Mouse (Mus musculus) hindbrain, embryonic 12.5 days (tissue): ENCODE data around the gene Olfr1280. TPM values are rescaled to one million over a fixed set of nuclear protein-coding genes. Genes with fewer than 3 reads are reported as not detected.
"Not testable (repeated sequence)": the region's sequence is repeated elsewhere in the genome, so short reads cannot be mapped to it uniquely, and the experiment has no call there.

Experiments
- ATAC-seq: fragments of 200-750 bp; cut with Nextera tagmentation; 2 replicates; pipeline ENCODE4 v1.8.0; 2017; ENCODE audit warnings: moderate TSS enrichment; ENCODE audit not compliant: low FRiP score
- H3K27ac ChIP-seq: fragments of 300-500 bp; sonication (generic); 2 replicates; pipeline ENCODE4 v1.5.1; 2016; ENCODE audit warnings: mild to moderate bottlenecking
- H3K27me3 ChIP-seq: fragments of 300-500 bp; sonication (generic); 2 replicates; pipeline ENCODE4 v1.6.1; 2016; ENCODE audit warnings: mild to moderate bottlenecking
- H3K36me3 ChIP-seq: fragments of 300-500 bp; sonication (generic); 2 replicates; pipeline ENCODE4 v1.6.1; 2016; ENCODE audit warnings: mild to moderate bottlenecking
- H3K4me1 ChIP-seq: fragments of 300-500 bp; sonication (generic); 2 replicates; pipeline ENCODE4 v1.6.1; 2016
- H3K4me2 ChIP-seq: fragments of 300-500 bp; sonication (generic); replicated peaks from 2 replicates; pipeline ENCODE4 v1.6.1; 2016; ENCODE audit warnings: mild to moderate bottlenecking
- H3K4me3 ChIP-seq: fragments of 300-500 bp; sonication (generic); 2 replicates; pipeline ENCODE4 v1.5.1; 2016; ENCODE audit warnings: mild to moderate bottlenecking
- H3K9ac ChIP-seq: fragments of 300-500 bp; sonication (generic); 2 replicates; pipeline ENCODE4 v1.6.1; 2016; ENCODE audit warnings: mild to moderate bottlenecking, moderate library complexity
- H3K9me3 ChIP-seq: fragments of 300-500 bp; sonication (generic); replicated peaks from 2 replicates; pipeline ENCODE4 v1.6.1; 2016; ENCODE audit warnings: mild to moderate bottlenecking
- WGBS: fragments of 180-500 bp; shearing (Covaris S2); methylation state at CpG from one replicate; pipeline ENCODE4 v1.1.7; 2016; 5-methylcytosine and 5-hydroxymethylcytosine counted together
- polyA plus RNA-seq: library from polyadenylated mRNA; unstranded; fragments of >200 nt; fragmentation: Nextera tagmentation; extraction: Ambion mirVana; gene quantifications from 2 replicates; pipeline ENCODE4 v1.2.1, GENCODE M21; 2016

Olfr1280 gene
- not detected in 2 replicates for polyA plus RNA-seq

DNA sequence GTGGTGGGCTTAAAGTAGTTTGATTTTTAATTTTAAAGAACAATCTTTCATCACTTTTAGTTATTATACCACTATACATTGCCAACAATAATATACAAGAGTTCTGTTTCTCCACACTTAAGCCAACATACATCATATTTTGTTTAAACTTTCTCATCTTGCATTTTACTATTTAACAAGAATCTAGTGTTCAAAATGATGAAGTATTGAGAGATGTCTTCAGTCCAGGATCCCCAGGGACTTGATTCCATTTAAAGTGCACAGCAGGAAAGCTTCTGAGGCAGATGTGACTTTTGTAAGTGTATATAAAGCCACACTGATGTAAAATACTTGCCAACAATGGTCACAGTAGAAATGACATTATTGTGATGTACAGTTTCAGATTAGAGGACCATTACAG is at the start of gene Olfr1280:
Gene Olfr1280 (plus strand): TSS at position 301 of the 400 bp plus-strand sequence.
- H3K27me3 ChIP-seq, result no peaks in the 10 kb centered on the region
- no peaks in the 10 kb centered on the region for H3K36me3 ChIP-seq
- no peaks in the 10 kb centered on the region for H3K4me1 ChIP-seq
- H3K9ac ChIP-seq, result no peak within 1 kb of the TSS
- H3K4me3 ChIP-seq, result no peak within 1 kb of the TSS
- no peak within 1 kb of the TSS for H3K4me2 ChIP-seq
- no peaks in the 10 kb centered on the region for H3K9me3 ChIP-seq
- ATAC-seq, result no peak
- H3K27ac ChIP-seq, result no peak within 1 kb of the TSS

DNA sequence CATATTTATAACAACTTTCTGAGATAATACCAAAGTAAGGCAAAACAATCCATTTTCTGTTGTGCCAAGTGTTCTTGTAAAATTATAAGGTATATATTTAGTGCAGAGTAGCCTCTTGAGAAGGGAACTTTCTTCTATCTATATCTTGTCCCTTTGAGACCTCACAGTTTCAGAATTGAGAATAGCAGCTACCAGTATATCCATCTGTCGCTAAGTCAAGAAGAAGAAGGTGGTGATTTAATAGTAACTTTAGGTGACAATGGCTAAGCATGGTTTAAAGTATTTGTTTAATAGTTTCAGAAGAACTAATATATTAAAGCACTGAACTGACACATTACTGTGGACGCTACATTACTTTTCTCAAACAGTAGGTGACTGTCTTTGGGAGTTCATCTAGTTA is 39.8 kb upstream of the Olfr1280 start, which contains the start of gene Olfr1277:
Gene Olfr1277 (minus strand): TSS at position 101 of the 400 bp plus-strand sequence.
- 89% methylated on average over 2 of the region's 2 CpGs for WGBS
- Histone ChIP-seq H3K9ac (no peak within 1 kb of the TSS), H3K4me1 (no peaks in the 10 kb centered on the region), H3K36me3 (no peaks in the 10 kb centered on the region), H3K9me3 (no peaks in the 10 kb centered on the region), H3K27ac (no peak within 1 kb of the TSS), H3K4me2 (no peak within 1 kb of the TSS), H3K4me3 (no peak within 1 kb of the TSS), H3K27me3 (no peaks in the 10 kb centered on the region)
- no peak for ATAC-seq

DNA sequence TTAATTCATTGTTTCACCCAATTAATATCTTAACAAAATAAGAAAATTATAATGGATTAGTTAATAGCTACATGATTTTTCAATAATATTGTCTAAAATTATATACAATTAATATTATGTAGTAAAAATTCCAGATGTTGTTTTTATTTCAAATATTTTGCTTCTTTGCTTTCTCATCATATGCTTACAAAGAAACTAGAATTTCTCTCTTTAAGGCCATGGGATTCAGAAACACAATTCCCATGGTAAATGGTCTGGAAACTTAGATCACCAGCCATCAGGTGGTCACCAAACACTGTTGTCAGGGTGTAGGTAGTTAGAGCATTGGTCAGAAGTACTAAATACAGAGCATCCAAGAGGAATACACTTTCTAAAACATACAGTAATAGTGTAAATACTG is 24.0 kb upstream of the Olfr1280 start, which contains the start of gene Olfr1278:
Gene Olfr1278 (plus strand): TSS at position 301 of the 400 bp plus-strand sequence.
- H3K36me3 ChIP-seq, result no peaks in the 10 kb centered on the region
- H3K27me3 ChIP-seq, result no peaks in the 10 kb centered on the region
- no peak within 1 kb of the TSS for H3K27ac ChIP-seq
- H3K9me3 ChIP-seq, result no peaks in the 10 kb centered on the region
- H3K4me3 ChIP-seq, result no peak within 1 kb of the TSS
- H3K4me2 ChIP-seq, result no peak within 1 kb of the TSS
- H3K9ac ChIP-seq, result no peak within 1 kb of the TSS
- H3K4me1 ChIP-seq, result no peaks in the 10 kb centered on the region
- ATAC-seq, result no peak

DNA sequence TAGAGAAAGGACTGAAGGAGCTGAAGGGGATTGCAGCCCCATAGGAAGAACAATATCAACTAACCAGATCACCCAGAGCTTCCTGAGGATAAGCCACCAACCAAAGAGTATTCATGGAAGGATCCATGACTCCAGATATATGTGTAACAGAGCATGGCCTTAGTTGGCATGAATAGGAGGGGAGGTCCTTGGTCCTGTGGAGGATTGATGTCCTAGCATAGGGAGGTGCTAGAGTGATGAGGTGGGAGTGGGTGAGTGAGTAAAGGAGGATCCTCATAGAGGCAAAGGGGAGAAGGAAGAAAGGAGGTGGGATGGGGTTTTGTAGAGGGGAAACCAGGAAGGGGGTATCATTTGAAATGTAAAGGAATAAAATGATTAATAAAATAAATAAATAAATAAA is 15.3 kb upstream of the Olfr1280 start:
- Histone ChIP-seq H3K4me1 (no peaks in the 10 kb centered on the region), H3K36me3 (no peaks in the 10 kb centered on the region), H3K9me3 (no peaks in the 10 kb centered on the region), H3K27ac (no peak overlapping the region), H3K4me3 (no peak overlapping the region), H3K9ac (no peak overlapping the region), H3K4me2 (no peak overlapping the region), H3K27me3 (no peaks in the 10 kb centered on the region)
- ATAC-seq, result no peak

DNA sequence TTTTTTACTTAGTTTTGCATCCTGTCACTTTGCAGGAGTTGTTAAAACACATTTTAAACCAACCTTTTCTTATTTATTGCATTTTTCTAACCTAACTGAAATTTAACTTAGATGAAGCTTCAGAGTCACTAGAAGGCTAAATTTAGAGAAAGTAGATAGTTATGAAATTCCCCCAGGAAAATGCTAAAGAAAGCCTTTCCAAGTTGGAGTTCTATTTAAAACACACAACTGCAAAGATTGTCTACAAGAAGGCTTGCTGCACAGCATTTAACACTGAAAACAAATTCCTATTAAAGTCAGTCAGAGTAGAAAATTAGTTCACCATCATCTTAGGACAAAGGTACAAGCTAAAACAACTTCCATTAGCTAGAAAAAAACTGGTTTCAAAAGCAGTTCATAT is 13.4 kb upstream of the Olfr1280 start, which contains the start of gene Olfr1279:
Gene Olfr1279 (plus strand): TSS at position 262 of the 400 bp plus-strand sequence.
- Histone ChIP-seq H3K9me3 (no peaks in the 10 kb centered on the region), H3K9ac (no peak within 1 kb of the TSS), H3K4me2 (no peak within 1 kb of the TSS), H3K27ac (no peak within 1 kb of the TSS), H3K4me1 (no peaks in the 10 kb centered on the region), H3K27me3 (no peaks in the 10 kb centered on the region), H3K4me3 (no peak within 1 kb of the TSS), H3K36me3 (no peaks in the 10 kb centered on the region)
- ATAC-seq, result no peak

DNA sequence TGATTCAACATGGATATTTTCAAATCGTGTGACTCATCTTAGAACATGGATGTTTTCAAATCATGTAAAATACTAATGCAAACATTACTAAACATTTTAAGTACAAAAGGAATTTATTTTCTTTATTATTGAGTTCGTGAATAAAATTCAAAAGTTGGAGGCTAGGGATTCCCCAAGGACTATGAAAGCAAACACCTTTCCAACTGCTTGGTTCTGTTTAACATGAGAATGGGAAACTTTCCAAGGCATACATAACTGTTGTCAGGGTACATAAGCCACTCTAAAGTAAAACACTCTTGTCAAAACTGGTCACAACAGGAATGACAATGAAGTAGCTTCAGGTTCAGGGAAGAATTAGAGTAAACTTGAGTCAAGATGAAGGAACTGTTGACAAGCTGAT is 12.4 kb downstream of the Olfr1280 start, which contains the start of gene Olfr1281:
Gene Olfr1281 (plus strand): TSS at position 301 of the 400 bp plus-strand sequence.
- no peak for ATAC-seq
- 69% methylated on average over 2 of the region's 2 CpGs for WGBS
- no peak within 1 kb of the TSS for H3K27ac ChIP-seq
- no peaks in the 10 kb centered on the region for H3K4me1 ChIP-seq
- H3K4me2 ChIP-seq, result no peak within 1 kb of the TSS
- H3K27me3 ChIP-seq, result no peaks in the 10 kb centered on the region
- H3K9me3 ChIP-seq, result no peaks in the 10 kb centered on the region
- H3K4me3 ChIP-seq, result no peak within 1 kb of the TSS
- no peak within 1 kb of the TSS for H3K9ac ChIP-seq
- no peaks in the 10 kb centered on the region for H3K36me3 ChIP-seq

DNA sequence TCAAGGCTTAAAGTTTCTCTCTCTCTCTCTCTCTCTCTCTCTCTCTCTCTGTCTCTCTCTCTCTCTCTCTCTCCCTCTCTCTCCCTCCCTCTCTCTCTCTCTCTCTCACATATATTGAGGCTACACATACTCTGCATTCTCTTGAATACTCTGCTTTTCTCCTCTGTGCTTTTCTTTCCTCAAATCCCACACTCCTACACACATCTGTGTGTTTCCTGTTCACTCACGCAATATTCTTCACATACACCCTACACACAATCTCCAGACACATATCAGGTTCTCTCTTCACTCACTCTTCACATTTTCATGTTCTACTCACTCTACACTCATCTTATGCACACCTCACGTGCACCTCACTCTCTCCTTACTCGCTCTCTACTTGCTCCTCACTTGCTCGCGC is 19.9 kb downstream of the Olfr1280 start:
- H3K36me3 ChIP-seq, H3K4me1 ChIP-seq, H3K9ac ChIP-seq, H3K27me3 ChIP-seq, H3K4me3 ChIP-seq, H3K27ac ChIP-seq, ATAC-seq, H3K9me3 ChIP-seq, H3K4me2 ChIP-seq: not testable (repeated sequence)
- WGBS, result 90% methylated on average over 5 of the region's 5 CpGs

DNA sequence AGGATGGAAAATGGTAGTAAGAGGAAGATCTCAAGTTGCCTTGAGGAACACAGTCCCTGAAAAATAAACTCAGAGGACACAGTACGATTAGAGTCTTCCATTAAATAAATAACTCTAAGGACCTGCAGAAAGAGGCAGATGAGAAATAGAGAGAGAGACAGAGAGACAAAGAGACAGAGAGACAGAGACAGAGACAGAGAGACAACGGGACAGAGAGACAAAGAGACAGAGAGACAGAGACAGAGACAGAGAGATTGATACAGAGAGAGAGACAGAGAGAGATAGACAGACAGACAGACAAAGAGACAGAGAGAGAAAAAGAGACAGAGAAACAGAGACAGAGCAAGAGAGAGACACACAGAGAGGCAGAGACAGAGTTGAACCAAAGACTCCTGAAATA is 22.2 kb downstream of the Olfr1280 start, which contains the start of gene Olfr1282:
Gene Olfr1282 (minus strand): TSS at position 101 of the 400 bp plus-strand sequence.
- H3K4me3 ChIP-seq, result no peak within 1 kb of the TSS
- WGBS, result 84% methylated on average over 2 of the region's 2 CpGs
- ATAC-seq, result no peak

DNA sequence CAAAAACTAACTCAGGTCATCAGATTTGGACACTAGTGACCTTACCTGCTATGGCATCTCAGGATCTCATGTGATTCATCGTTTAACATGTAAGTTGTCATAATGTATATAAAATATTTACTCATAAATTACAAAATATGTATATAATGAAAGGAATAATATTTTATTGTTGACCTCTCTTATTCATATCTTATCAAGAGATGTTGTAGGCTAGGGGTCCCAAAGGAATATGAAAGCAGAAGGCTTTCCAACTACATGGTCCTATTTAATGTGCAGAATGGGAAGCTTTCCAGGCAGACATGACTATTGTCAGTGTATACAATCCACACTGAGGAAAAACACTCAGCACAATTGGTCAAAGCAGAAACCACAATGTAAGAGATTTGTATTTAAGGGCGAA is 52.7 kb downstream of the Olfr1280 start, which contains the start of gene Olfr1283:
Gene Olfr1283 (plus strand): TSS at position 301 of the 400 bp plus-strand sequence.
- Histone ChIP-seq H3K27me3 (no peaks in the 10 kb centered on the region), H3K4me2 (no peak within 1 kb of the TSS), H3K36me3 (no peaks in the 10 kb centered on the region), H3K9ac (no peak within 1 kb of the TSS), H3K4me1 (no peaks in the 10 kb centered on the region), H3K4me3 (no peak within 1 kb of the TSS), H3K27ac (no peak within 1 kb of the TSS), H3K9me3 (no peaks in the 10 kb centered on the region)
- WGBS, result 74% methylated on average over 2 of the region's 2 CpGs
- ATAC-seq, result no peak

More for the DNA sequence above, 22.2 kb downstream of the Olfr1280 start, which contains the start of gene Olfr1282:
- no peak within 1 kb of the TSS for H3K9ac ChIP-seq
- H3K4me2 ChIP-seq, result no peak within 1 kb of the TSS
- no peaks in the 10 kb centered on the region for H3K9me3 ChIP-seq
- H3K27ac ChIP-seq, result no peak within 1 kb of the TSS
- H3K4me1 ChIP-seq, result no peaks in the 10 kb centered on the region
- H3K27me3 ChIP-seq, result no peaks in the 10 kb centered on the region
- H3K36me3 ChIP-seq, result no peaks in the 10 kb centered on the region

DNA sequence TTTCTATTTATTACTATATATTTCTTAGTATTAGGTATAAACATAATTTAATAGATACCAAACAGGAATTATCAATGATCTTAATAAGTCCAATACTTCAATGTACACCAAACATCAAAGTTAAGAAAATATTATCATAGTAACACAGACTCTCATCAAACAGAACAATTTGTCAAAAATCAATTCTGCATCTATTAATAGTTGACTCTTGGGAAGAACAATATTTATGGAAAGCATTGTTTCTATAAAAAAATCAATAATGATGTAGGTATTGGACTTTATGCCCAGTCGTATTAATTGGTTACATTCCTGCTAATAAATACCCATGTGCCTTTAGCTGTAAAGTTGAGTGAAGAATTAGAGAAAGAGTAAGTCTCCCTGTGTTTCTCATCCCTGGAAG is 61.4 kb downstream of the Olfr1280 start, which contains the start of gene Olfr1284:
Gene Olfr1284 (plus strand): TSS at position 301 of the 400 bp plus-strand sequence.
- no peak for ATAC-seq
- no peaks in the 10 kb centered on the region for H3K4me1 ChIP-seq
- WGBS, result 86% methylated on average over 1 of the region's 1 CpGs
- no peaks in the 10 kb centered on the region for H3K9me3 ChIP-seq
- H3K36me3 ChIP-seq, result no peaks in the 10 kb centered on the region
- no peak within 1 kb of the TSS for H3K4me3 ChIP-seq
- H3K4me2 ChIP-seq, result no peak within 1 kb of the TSS
- no peak within 1 kb of the TSS for H3K9ac ChIP-seq
- H3K27me3 ChIP-seq, result no peaks in the 10 kb centered on the region
- H3K27ac ChIP-seq, result no peak within 1 kb of the TSS

Other genes starting within 250 kb of the Olfr1280 start
- not detected in 2 replicates for gene Gm13941, start 208.0 kb upstream of the Olfr1280 start, polyA plus RNA-seq
- not detected in 2 replicates for gene Gm15130, start 161.1 kb upstream of the Olfr1280 start, polyA plus RNA-seq
- gene 4930430A15Rik, start 84.4 kb upstream of the Olfr1280 start, polyA plus RNA-seq, result not detected in 2 replicates
- not detected in 2 replicates for gene Olfr1275, start 78.7 kb upstream of the Olfr1280 start, polyA plus RNA-seq
- gene Olfr1276, start 59.5 kb upstream of the Olfr1280 start, polyA plus RNA-seq, result not detected in 2 replicates
- not detected in 2 replicates for gene Olfr1277, start 39.9 kb upstream of the Olfr1280 start, polyA plus RNA-seq
- gene Olfr1278, start 23.9 kb upstream of the Olfr1280 start, polyA plus RNA-seq, result not detected in 2 replicates
- not detected in 2 replicates for gene Olfr1279, start 13.4 kb upstream of the Olfr1280 start, polyA plus RNA-seq
- not detected in 2 replicates for gene Olfr1281, start 12.5 kb downstream of the Olfr1280 start, polyA plus RNA-seq
- gene Olfr1282, start 22.1 kb downstream of the Olfr1280 start, polyA plus RNA-seq, result not detected in 2 replicates
- gene Olfr1283, start 52.8 kb downstream of the Olfr1280 start, polyA plus RNA-seq, result not detected in 2 replicates
- not detected in 2 replicates for gene Olfr1284, start 61.5 kb downstream of the Olfr1280 start, polyA plus RNA-seq
- not detected in 2 replicates for gene Olfr1286, start 109.1 kb downstream of the Olfr1280 start, polyA plus RNA-seq
- not detected in 2 replicates for gene Olfr1287, start 135.1 kb downstream of the Olfr1280 start, polyA plus RNA-seq
- not detected in 2 replicates for gene Olfr1288, start 160.1 kb downstream of the Olfr1280 start, polyA plus RNA-seq
- not detected in 2 replicates for gene Olfr1289, start 166.8 kb downstream of the Olfr1280 start, polyA plus RNA-seq
- not detected in 2 replicates for gene Olfr1290, start 179.8 kb downstream of the Olfr1280 start, polyA plus RNA-seq
- gene Olfr1291-ps1, start 183.2 kb downstream of the Olfr1280 start, polyA plus RNA-seq, result not detected in 2 replicates
- gene Olfr1293-ps, start 211.2 kb downstream of the Olfr1280 start, polyA plus RNA-seq, result not detected in 2 replicates
- gene Olfr1294, start 226.3 kb downstream of the Olfr1280 start, polyA plus RNA-seq, result not detected in 2 replicates